Mouse (Mus musculus) neural tube, embryonic 15.5 days (tissue): ENCODE data around the gene Bmp10. TPM values are rescaled to one million over a fixed set of nuclear protein-coding genes. Genes with fewer than 3 reads are reported as not detected.
A peak's percentile ranks its signal among the peaks of the same experiment; 100 is the strongest.

Source experiments
- ATAC-seq: fragments of 200-750 bp; cut with Nextera tagmentation; 2 replicates; pipeline ENCODE4 v1.8.0; 2017; ENCODE audit warnings: mild to moderate bottlenecking, moderate TSS enrichment, moderate library complexity; ENCODE audit not compliant: low FRiP score
- H3K27ac ChIP-seq: fragments of 300-500 bp; sonication (generic); replicated peaks from 2 replicates; pipeline ENCODE4 v1.5.1; 2015; ENCODE audit warnings: mild to moderate bottlenecking, inconsistent platforms
- H3K27me3 ChIP-seq: fragments of 300-500 bp; sonication (generic); replicated peaks from 2 replicates; pipeline ENCODE4 v1.6.1; 2015; ENCODE audit warnings: inconsistent platforms
- H3K36me3 ChIP-seq: fragments of 300-500 bp; sonication (generic); 2 replicates; pipeline ENCODE4 v1.6.1; 2015; ENCODE audit warnings: inconsistent platforms
- H3K4me1 ChIP-seq: fragments of 300-500 bp; sonication (generic); 2 replicates; pipeline ENCODE4 v1.6.1; 2015; ENCODE audit warnings: inconsistent platforms
- H3K4me2 ChIP-seq: fragments of 300-500 bp; sonication (generic); 2 replicates; pipeline ENCODE4 v1.6.1; 2015; ENCODE audit warnings: inconsistent platforms, mild to moderate bottlenecking, moderate library complexity
- H3K4me3 ChIP-seq: fragments of 300-500 bp; sonication (generic); replicated peaks from 2 replicates; pipeline ENCODE4 v1.5.1; 2015; ENCODE audit warnings: mild to moderate bottlenecking, inconsistent platforms
- H3K9ac ChIP-seq: fragments of 300-500 bp; sonication (generic); replicated peaks from 2 replicates; pipeline ENCODE4 v1.6.1; 2015; ENCODE audit warnings: mild to moderate bottlenecking, inconsistent platforms
- H3K9me3 ChIP-seq: fragments of 300-500 bp; sonication (generic); replicated peaks from 2 replicates; pipeline ENCODE4 v1.6.1; 2016; ENCODE audit warnings: inconsistent platforms
- WGBS: fragments of 180-500 bp; shearing (Covaris S2); methylation state at CpG from one replicate; pipeline ENCODE4 v1.1.7; 2015; ENCODE audit warnings: mixed read lengths; 5-methylcytosine and 5-hydroxymethylcytosine counted together
- polyA plus RNA-seq: library from polyadenylated mRNA; unstranded; fragments of >200 nt; fragmentation: Nextera tagmentation; extraction: Ambion mirVana; gene quantifications from 2 replicates; pipeline ENCODE4 v1.2.1, GENCODE M21; 2015

Bmp10 gene
- polyA plus RNA-seq, 1 experiment from 2014 or later, result not detected

DNA sequence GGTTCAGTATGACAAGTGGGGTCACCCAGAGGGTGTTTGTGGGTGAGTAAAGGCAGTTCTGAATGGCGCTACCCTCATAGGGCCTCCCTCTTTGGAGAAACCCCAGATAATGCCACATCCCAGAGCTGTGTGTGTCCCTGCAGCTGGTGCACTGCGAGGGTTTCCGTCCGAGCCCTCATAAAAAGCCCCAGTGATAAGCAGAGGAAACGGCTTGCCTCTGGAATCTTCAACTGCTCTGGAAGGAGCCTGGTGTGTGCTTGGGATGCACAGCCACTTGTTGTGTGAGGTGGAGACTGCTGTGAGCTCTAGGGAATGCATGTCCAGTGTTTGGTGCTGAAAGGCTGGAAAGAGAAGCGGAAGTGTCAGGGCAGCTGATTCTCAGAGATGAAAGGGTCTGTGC is 27.3 kb upstream of the Bmp10 start:
- 62% methylated on average over 6 of the region's 6 CpGs for WGBS
- Histone ChIP-seq H3K9ac (no peak overlapping the region), H3K27ac (no peak overlapping the region), H3K27me3 (no peaks in the 10 kb centered on the region), H3K9me3 (no peaks in the 10 kb centered on the region), H3K4me1 (no peaks in the 10 kb centered on the region; the same call in 1 of the 2 replicates), H3K4me2 (no peak overlapping the region), H3K4me3 (no peak overlapping the region), H3K36me3 (no peaks in the 10 kb centered on the region)
- ATAC-seq, result no peak

DNA sequence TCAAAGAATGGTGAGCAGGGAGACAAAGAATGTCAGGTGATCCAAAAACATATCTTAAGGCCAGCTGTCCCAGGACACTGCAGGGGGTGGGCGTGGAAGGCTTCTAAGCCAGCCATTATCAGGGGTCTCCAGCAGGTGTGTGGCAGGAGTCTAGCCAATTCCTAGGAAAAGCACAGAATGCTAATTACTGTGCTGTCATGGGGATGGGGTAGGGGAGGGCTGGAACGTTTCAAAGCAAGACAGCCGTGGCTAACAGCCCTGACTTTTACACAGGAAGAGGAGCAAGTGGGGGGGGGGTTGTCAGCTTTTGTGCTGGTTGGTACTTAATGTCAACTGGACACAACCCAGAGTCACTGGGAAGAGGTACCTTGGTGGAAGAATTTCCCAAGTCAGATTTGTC is 16.8 kb upstream of the Bmp10 start:
- Histone ChIP-seq H3K9me3 (no peaks in the 10 kb centered on the region), H3K27ac (no peak overlapping the region), H3K4me1 (peaks cover 6% of the 10 kb centered on the region; the same call in 1 of the 2 replicates), H3K4me2 (no peak overlapping the region), H3K27me3 (no peaks in the 10 kb centered on the region), H3K9ac (no peak overlapping the region), H3K4me3 (no peak overlapping the region), H3K36me3 (no peaks in the 10 kb centered on the region)
- no peak for ATAC-seq
- WGBS, result 13% methylated on average over 3 of the region's 3 CpGs

DNA sequence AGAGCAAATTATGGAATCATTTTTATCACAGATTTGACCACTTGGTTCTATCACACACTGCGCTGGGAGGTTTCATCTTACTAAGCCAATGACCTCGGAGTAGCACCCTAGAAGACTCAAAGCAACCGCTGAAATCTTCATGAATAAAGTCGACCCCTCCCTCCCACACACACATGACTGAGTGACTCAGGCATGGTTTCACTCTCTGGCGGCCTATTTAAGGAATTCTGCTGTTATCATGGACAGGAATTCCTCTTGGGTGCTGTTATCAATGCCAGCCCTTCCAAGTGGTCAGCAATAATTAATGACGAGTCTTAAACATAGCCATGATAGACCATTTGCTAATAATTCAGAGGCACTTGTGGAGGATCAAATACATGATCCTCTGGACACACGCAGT is 6.5 kb upstream of the Bmp10 start:
- Histone ChIP-seq H3K4me2 (no peak overlapping the region), H3K36me3 (no peaks in the 10 kb centered on the region), H3K9ac (no peak overlapping the region), H3K4me1 (no peaks in the 10 kb centered on the region), H3K9me3 (no peaks in the 10 kb centered on the region), H3K27me3 (no peaks in the 10 kb centered on the region), H3K4me3 (no peak overlapping the region), H3K27ac (no peak overlapping the region)
- 88% methylated on average over 7 of the region's 7 CpGs for WGBS
- ATAC-seq, result no peak

DNA sequence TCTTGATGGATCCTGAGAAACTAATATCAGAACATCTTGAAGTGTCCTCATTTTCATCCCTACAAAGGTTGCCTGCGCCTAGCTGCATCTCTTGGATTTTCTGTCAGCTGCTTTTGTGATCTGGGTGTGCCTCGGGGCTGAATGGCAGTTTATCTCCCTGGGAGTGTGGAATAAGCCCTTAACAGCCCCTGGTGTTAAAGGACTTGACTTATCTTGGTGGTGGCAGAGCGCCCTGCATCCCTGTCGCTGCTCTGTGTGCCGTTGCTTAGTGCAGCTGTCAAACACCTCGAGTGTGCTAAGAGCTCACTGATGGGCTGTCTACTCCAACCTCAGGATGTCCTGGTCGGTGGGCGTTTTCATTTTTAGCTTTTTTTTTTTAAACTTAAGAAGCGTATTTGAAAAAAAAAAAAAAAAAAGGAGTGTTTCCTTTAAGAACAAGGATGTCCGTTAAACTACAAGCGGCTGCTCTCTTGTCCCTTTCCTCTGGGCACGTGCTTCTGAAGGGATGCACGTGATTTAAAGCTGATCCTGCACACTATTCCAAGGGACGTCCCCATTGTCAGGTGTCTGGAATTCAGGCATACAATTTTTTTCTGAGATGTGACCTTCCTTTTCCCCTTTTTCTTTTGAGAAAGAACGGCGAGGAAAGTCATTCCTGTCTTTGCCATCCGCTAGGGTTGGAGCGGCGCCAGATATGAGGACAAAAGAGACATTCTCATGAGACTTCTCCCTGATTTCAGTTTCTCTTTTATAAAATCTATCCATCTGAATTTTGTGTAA is 4.6 kb upstream of the Bmp10 start:
- Histone ChIP-seq H3K27ac (no peak overlapping the region), H3K4me1 (no peaks in the 10 kb centered on the region), H3K9me3 (no peaks in the 10 kb centered on the region), H3K9ac (no peak overlapping the region; the same call in 1 of the 2 replicates), H3K4me2 (peak overlapping the region; percentile 48), H3K36me3 (no peaks in the 10 kb centered on the region), H3K27me3 (no peaks in the 10 kb centered on the region), H3K4me3 (peak overlapping the region; percentile 26)
- WGBS, result 44% methylated on average over 19 of the region's 19 CpGs
- ATAC-seq, result no peak

DNA sequence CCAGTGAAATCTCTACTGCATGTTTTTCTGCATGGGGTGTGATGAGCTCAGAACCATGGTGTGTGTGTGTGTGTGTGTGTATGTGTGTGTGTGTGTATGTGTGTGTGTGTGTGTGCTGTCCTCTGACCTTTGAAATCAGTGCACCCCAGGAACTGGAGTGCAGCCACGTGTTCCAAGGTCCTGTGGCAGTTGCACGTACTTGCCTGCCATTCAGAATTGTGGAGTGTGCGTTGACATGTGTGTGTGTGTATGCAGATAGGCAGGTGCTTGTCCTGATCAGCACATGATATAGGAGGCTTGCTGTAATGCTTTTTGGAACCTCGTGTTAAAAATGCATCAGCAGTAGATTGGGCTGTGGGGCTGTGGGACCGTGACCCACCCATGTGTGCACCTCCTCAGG is 1.8 kb upstream of the Bmp10 start:
- no peak overlapping the region for H3K4me2 ChIP-seq
- H3K9me3 ChIP-seq, result no peaks in the 10 kb centered on the region
- H3K27me3 ChIP-seq, result no peaks in the 10 kb centered on the region
- H3K27ac ChIP-seq, result no peak overlapping the region
- no peak for ATAC-seq
- 80% methylated on average over 5 of the region's 5 CpGs for WGBS
- H3K9ac ChIP-seq, result no peak overlapping the region
- H3K36me3 ChIP-seq, result no peaks in the 10 kb centered on the region
- H3K4me1 ChIP-seq, result no peaks in the 10 kb centered on the region
- H3K4me3 ChIP-seq, result no peak overlapping the region

DNA sequence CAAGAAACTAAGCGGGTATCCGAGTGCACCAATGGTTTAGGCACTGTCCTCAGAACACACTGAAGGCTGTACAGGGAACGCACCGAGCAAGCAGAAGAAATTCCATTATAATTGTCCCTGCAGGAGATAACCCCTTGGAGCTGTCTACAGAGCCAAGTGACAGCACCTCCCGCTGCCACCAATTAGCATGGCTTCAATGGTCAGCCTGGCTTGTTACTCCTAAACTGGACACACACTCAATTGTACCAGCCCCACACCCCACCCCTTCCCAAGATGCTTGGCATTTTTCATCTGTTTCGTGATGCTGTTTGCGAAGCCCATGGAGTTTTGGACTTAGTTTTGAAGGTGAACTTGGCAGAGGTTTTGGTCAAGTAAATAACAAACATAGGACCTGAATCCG is 1.2 kb upstream of the Bmp10 start:
- no peak overlapping the region for H3K4me3 ChIP-seq
- WGBS, result 65% methylated on average over 8 of the region's 8 CpGs
- H3K27me3 ChIP-seq, result no peaks in the 10 kb centered on the region
- no peaks in the 10 kb centered on the region for H3K9me3 ChIP-seq
- H3K36me3 ChIP-seq, result no peaks in the 10 kb centered on the region
- H3K9ac ChIP-seq, result no peak overlapping the region
- no peak overlapping the region for H3K27ac ChIP-seq
- ATAC-seq, result no peak
- no peak overlapping the region for H3K4me2 ChIP-seq
- H3K4me1 ChIP-seq, result no peaks in the 10 kb centered on the region

DNA sequence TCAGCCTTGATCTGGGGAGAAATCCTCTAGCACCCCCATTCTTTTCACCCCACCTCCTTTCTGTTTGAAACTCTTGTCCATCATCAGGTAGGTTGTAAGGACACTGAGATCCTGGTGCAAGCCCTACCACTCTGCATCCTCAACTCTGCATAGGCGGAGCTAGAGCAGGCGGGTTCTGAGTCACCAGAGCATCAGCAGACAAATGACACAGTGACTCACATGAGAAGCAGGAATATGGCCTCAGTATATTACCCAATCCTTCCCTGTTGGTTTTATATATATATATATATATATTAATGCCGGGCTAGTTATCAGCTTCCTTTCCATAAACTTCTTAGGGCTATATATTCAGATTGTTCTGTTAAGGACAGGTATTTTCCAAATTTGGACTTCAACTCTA is 7.0 kb downstream of the Bmp10 start:
- Histone ChIP-seq H3K4me3 (no peak overlapping the region), H3K36me3 (no peaks in the 10 kb centered on the region), H3K27ac (no peak overlapping the region), H3K27me3 (no peaks in the 10 kb centered on the region), H3K9ac (no peak overlapping the region), H3K9me3 (no peaks in the 10 kb centered on the region), H3K4me1 (no peaks in the 10 kb centered on the region), H3K4me2 (no peak overlapping the region)
- 99% methylated on average over 3 of the region's 3 CpGs for WGBS
- ATAC-seq, result no peak

DNA sequence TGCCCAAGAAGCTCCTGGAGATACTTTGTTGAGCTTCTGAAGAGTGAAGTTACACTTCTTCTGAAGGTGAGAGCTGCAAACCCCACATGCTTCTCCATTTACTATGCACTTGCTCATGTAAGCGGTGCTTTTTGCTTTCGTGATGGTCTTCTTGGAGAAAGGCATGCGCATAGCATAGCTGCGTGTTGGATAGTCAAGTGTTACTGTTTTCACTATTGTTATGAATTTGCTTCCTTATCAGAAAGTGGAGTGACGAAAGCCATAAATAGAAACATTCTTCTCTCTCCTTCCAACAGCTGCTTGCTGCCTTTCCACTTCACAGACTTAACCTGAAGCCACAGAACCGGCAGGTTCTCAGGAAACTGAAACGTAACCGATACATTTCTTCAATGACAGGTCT is 8.0 kb downstream of the Bmp10 start:
- Histone ChIP-seq H3K36me3 (no peaks in the 10 kb centered on the region), H3K9ac (no peak overlapping the region), H3K27ac (no peak overlapping the region), H3K4me1 (no peaks in the 10 kb centered on the region), H3K4me2 (no peak overlapping the region), H3K9me3 (no peaks in the 10 kb centered on the region), H3K27me3 (no peaks in the 10 kb centered on the region), H3K4me3 (no peak overlapping the region)
- 91% methylated on average over 8 of the region's 8 CpGs for WGBS
- no peak for ATAC-seq

DNA sequence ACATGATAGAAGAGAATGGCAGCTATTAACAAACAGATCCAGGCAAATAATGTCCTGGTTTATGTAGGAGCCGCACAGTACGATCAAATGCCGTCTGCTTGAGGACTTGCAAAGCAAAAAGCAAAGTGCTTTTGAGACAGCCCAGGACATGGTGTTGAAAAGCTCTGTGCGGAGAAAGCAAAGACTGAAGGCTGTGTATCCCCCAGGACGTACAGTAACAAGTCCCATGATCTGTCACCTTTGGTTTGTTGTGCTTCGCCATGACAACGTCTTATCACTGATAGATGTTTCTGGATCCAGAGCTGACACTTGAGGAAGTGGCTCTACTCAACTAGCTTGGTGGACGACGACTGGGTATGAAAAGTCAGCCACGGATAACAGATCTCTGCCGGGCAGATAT is 14.5 kb downstream of the Bmp10 start:
- no peak overlapping the region for H3K4me3 ChIP-seq
- 92% methylated on average over 11 of the region's 11 CpGs for WGBS
- H3K9me3 ChIP-seq, result no peaks in the 10 kb centered on the region
- no peak overlapping the region for H3K9ac ChIP-seq
- H3K36me3 ChIP-seq, result no peaks in the 10 kb centered on the region
- no peak overlapping the region for H3K27ac ChIP-seq
- no peak for ATAC-seq
- no peak overlapping the region for H3K4me2 ChIP-seq
- H3K4me1 ChIP-seq, result no peaks in the 10 kb centered on the region
- no peaks in the 10 kb centered on the region for H3K27me3 ChIP-seq

DNA sequence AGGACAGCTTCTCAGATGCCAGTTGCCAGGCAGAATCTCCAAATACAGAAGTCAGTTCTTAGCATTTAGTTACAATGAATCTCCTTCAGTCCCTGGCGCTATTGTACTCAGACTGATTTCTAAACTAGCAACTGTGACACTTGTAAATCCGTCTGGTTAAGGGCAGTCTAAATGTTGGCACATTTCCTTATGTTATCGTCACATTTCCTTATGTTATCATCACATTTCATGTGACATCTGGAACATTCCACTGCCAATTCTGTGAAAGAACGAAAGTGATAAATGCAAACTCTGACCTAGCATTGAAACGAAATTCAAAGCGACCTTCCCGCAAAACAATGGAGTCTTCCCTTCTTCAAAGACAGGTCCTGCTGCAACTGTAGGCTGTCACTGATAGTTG is 16.4 kb downstream of the Bmp10 start:
- no peak overlapping the region for H3K4me3 ChIP-seq
- no peaks in the 10 kb centered on the region for H3K27me3 ChIP-seq
- 76% methylated on average over 7 of the region's 7 CpGs for WGBS
- H3K36me3 ChIP-seq, result no peaks in the 10 kb centered on the region
- H3K9me3 ChIP-seq, result no peaks in the 10 kb centered on the region
- H3K27ac ChIP-seq, result no peak overlapping the region
- no peak overlapping the region for H3K4me2 ChIP-seq
- no peak overlapping the region for H3K9ac ChIP-seq
- no peaks in the 10 kb centered on the region for H3K4me1 ChIP-seq
- no peak for ATAC-seq

DNA sequence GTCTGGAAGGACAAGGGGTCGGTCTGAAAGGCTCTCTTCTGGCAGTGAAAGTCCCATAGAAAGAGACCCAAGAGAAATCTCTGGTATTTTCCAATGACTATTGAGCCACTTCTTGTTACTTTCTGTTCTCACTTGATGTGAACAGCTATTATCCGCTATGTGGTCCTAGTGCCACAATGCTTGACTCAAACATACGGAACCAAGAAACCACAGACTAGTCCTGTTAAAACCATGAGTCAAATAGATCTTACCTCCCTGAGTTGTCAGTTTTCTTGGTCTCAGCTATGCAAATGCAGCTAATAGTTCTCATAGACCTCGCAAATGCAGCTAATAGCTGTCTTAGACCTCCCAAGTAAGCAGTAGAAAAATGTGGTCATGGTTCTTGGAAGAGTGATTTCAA is 18.4 kb downstream of the Bmp10 start:
- no peak for ATAC-seq
- H3K36me3 ChIP-seq, result no peaks in the 10 kb centered on the region
- H3K27ac ChIP-seq, result no peak overlapping the region
- no peaks in the 10 kb centered on the region for H3K27me3 ChIP-seq
- 91% methylated on average over 4 of the region's 4 CpGs for WGBS
- H3K9ac ChIP-seq, result no peak overlapping the region
- no peak overlapping the region for H3K4me3 ChIP-seq
- no peak overlapping the region for H3K4me2 ChIP-seq
- H3K9me3 ChIP-seq, result no peaks in the 10 kb centered on the region
- H3K4me1 ChIP-seq, result no peaks in the 10 kb centered on the region

DNA sequence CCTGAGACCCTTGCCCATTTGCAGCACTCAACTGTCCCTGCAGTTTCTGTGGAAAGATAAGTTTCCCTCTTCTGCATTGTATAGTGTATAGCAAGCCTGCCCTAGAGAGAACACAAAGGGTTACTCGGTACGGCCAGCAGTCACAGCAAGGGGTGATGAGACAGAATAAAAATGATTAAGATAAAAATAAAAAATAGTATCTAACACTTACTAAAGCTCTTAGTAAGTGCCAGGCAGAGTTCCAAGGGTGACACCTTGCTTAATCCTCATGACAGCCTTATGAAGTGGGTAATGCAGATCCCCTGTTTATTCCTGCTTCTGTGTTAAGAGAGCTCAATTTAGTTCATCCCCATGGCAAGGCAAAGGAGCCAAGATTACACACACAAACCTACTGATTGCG is 20.7 kb downstream of the Bmp10 start:
- Histone ChIP-seq H3K9ac (no peak overlapping the region), H3K36me3 (no peaks in the 10 kb centered on the region), H3K4me2 (no peak overlapping the region), H3K27ac (no peak overlapping the region), H3K4me3 (no peak overlapping the region), H3K27me3 (no peaks in the 10 kb centered on the region), H3K4me1 (no peaks in the 10 kb centered on the region), H3K9me3 (no peaks in the 10 kb centered on the region)
- no peak for ATAC-seq
- WGBS, result 82% methylated on average over 3 of the region's 3 CpGs
